Mouse (Mus musculus) midbrain, embryonic 10.5 days (tissue): ENCODE measurements around the gene Glipr1. TPM values are rescaled to one million over a fixed set of nuclear protein-coding genes. Genes with fewer than 3 reads are reported as not detected.

Experiments used
- DNase-seq: peaks from one replicate; pipeline ENCODE4 v3.0.0-alpha.2; 2017; ENCODE audit warnings: low spot score
- H3K27ac ChIP-seq: fragments of 300-500 bp; sonication (generic); replicated peaks from 2 replicates; pipeline ENCODE4 v1.5.1; 2016; ENCODE audit warnings: mild to moderate bottlenecking
- H3K27me3 ChIP-seq: fragments of 300-500 bp; sonication (generic); 2 replicates; pipeline ENCODE4 v1.6.1; 2016; ENCODE audit warnings: low read depth, mild to moderate bottlenecking; ENCODE audit not compliant: poor library complexity, severe bottlenecking
- H3K36me3 ChIP-seq: fragments of 300-500 bp; sonication (generic); 2 replicates; pipeline ENCODE4 v1.6.1; 2016; ENCODE audit warnings: mild to moderate bottlenecking, moderate library complexity
- H3K4me1 ChIP-seq: fragments of 300-500 bp; sonication (generic); 2 replicates; pipeline ENCODE4 v1.6.1; 2016
- H3K4me3 ChIP-seq: fragments of 300-500 bp; sonication (generic); 2 replicates; pipeline ENCODE4 v1.5.1; 2016; ENCODE audit warnings: mild to moderate bottlenecking, moderate library complexity
- H3K9me3 ChIP-seq: fragments of 300-500 bp; sonication (generic); replicated peaks from 2 replicates; pipeline ENCODE4 v1.6.1; 2016; ENCODE audit warnings: mild to moderate bottlenecking
- WGBS: fragments of 180-500 bp; shearing (Covaris S2); methylation state at CpG from one replicate; pipeline ENCODE4 v1.1.7; 2016; 5-methylcytosine and 5-hydroxymethylcytosine counted together
- polyA plus RNA-seq: library from polyadenylated mRNA; unstranded; fragments of >200 nt; fragmentation: Nextera tagmentation; extraction: Ambion mirVana; gene quantifications from 2 replicates; pipeline ENCODE4 v1.2.1, GENCODE M21; 2016

Gene Glipr1
- polyA plus RNA-seq, 1 experiment from 2014 or later, result 0.77 TPM

DNA sequence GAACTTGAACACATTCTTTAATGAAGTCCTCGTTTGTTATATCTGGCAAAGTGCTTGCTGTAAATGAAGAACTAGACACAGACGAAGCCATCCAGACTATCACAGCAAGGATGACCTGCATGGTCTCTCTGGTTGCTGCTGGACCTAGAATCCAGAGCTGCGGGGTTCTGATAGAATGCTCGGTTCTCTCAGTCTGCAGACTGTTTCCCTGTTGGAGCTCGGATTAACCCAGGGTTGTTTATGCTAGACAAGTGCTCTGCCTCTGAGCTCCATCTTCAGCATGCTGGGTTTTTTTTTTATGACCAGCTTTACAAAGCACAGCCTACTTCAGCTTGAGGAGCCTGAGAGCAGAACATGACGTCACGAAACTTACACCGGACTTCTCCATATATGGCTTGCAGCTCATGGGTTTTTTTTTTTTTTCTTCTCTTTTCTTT lies 5.5 kb downstream of the Glipr1 start:
- Histone ChIP-seq H3K27ac (no peak overlapping the region), H3K27me3 (no peaks in the 10 kb centered on the region), H3K36me3 (no peaks in the 10 kb centered on the region), H3K9me3 (no peaks in the 10 kb centered on the region), H3K4me3 (no peak overlapping the region), H3K4me1 (no peaks in the 10 kb centered on the region)
- WGBS, result 83% methylated on average over 8 of the region's 8 CpGs
- DNase-seq, result no peak

DNA sequence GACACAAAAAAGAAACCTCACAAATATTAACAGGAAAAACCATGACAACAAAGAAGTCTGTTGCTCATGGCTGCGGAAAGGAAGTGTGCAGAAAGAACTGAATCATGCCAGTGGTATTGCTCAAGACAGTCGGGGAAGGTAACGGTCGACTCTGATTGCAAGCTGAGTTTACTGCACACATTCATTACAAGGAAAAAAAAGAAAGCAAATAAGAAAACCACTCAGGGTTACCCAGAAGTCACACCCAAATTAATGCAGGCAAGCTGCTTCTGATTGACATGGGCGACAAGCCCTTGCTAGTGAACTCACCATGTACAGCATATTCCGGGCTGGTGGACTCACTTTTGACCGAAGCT lies 5.9 kb downstream of the Glipr1 start:
- H3K27ac ChIP-seq, result no peak overlapping the region
- no peaks in the 10 kb centered on the region for H3K9me3 ChIP-seq
- no peaks in the 10 kb centered on the region for H3K27me3 ChIP-seq
- WGBS, result 94% methylated on average over 7 of the region's 7 CpGs
- no peak overlapping the region for H3K4me3 ChIP-seq
- H3K4me1 ChIP-seq, result no peaks in the 10 kb centered on the region
- no peak for DNase-seq
- H3K36me3 ChIP-seq, result no peaks in the 10 kb centered on the region

DNA sequence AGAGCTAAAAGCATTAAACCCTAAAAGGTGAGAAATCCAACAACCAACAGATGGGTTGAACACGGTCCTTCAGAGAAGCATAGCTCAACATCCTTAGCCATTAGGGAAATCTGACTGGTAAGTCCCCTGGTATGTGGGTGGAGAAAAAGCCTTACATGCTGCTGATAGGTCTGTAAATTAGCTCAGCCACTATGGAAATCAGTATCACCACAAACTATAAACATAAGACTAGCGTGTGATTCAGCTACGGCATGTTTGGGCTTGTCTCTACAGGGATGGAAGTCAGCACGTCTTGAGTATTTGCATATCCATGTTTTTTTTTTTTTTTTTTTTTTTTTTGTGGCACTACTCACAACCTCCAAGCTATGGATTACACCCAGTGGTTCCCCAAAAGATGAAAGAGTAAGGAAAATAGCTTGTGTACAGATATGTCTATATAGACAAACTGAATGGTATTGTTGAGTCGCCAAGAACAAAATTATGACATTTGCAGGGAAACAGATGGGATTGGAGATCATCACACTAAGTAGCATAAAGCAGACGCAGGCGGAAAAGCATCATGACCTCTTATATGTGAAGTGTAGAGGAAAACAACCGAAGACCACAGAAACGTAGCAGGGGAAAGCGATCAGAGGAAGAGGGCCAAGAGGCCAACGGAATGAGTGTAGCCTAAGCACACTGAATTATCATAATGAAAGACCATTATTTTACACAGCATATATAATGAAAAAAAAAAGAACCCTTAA lies 6.5 kb downstream of the Glipr1 start:
- Histone ChIP-seq H3K4me3 (no peak overlapping the region), H3K27me3 (no peaks in the 10 kb centered on the region), H3K4me1 (no peaks in the 10 kb centered on the region), H3K36me3 (no peaks in the 10 kb centered on the region), H3K9me3 (no peaks in the 10 kb centered on the region), H3K27ac (no peak overlapping the region)
- WGBS, result 93% methylated on average over 11 of the region's 11 CpGs
- no peak for DNase-seq

DNA sequence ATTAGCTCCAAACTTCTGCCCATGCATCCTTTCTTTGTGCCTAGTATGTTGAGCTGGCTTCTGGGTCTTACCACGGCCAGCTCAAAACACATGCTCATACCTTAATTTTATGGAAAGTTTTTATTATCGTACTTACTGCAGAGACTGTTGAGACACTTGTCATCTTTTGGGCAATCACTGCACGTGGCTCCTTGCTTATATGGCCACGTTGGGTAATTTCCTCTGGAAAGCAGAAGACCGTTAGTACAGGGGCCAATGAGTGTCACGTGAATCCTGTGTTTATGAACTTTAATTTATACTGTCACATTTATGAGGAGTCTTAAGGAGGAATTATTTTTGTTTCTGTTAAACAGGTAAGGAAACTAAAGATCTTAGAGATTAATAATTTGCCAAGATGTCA lies 16.0 kb downstream of the Glipr1 start:
- WGBS, result 96% methylated on average over 6 of the region's 6 CpGs
- DNase-seq, result no peak
- Histone ChIP-seq H3K9me3 (no peaks in the 10 kb centered on the region), H3K36me3 (peaks cover 68% of the 10 kb centered on the region), H3K4me3 (no peak overlapping the region), H3K27me3 (no peaks in the 10 kb centered on the region), H3K4me1 (no peaks in the 10 kb centered on the region), H3K27ac (no peak overlapping the region)

DNA sequence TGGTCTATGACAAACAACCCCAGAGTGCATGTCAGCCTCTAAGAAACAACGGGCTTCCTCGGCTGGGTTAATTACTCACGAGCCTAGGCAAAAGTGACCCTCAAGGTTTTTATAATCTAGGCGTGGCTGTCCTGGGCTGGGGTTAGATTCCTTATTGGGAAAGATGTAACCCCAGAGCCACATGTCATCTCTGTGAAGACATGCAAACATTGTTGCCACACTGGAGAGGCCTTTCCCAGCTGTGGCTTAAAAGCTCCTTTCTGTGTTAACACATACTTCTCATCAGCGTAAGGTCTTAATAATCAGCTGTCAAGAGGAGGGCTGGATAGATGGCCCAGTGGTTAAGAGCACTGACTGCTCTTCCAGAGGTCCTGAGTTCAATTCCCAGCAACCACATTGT lies 19.4 kb downstream of the Glipr1 start:
- H3K4me1 ChIP-seq, result no peaks in the 10 kb centered on the region
- peaks cover 95% of the 10 kb centered on the region for H3K36me3 ChIP-seq
- H3K27me3 ChIP-seq, result no peaks in the 10 kb centered on the region
- 91% methylated on average over 5 of the region's 5 CpGs for WGBS
- no peaks in the 10 kb centered on the region for H3K9me3 ChIP-seq
- no peak overlapping the region for H3K27ac ChIP-seq
- no peak overlapping the region for H3K4me3 ChIP-seq
- no peak for DNase-seq

DNA sequence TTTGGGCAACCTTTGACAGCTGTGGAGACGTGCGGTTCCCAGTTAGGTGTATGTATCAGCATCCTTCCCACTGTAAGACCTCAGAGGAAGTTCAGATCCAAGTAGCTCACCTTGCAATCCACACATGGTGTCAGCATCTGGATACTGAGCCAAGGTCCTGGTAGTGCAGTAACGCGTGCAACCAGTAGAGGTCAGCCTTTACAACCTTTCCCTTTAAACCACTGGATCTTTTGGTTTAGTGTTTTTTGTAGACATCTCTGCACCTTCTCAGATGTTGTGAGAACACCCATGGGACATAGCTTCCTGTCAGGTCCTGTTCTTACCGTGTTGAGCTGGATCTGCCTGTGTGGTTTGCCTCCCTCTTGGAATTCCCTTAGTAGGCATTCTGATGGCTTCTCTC lies 24.8 kb downstream of the Glipr1 start:
- peaks cover 9% of the 10 kb centered on the region for H3K4me1 ChIP-seq
- H3K27ac ChIP-seq, result no peak overlapping the region
- H3K9me3 ChIP-seq, result no peaks in the 10 kb centered on the region
- DNase-seq, result peak; percentile 60
- no peaks in the 10 kb centered on the region for H3K27me3 ChIP-seq
- 45% methylated on average over 5 of the region's 5 CpGs for WGBS
- H3K4me3 ChIP-seq, result no peak overlapping the region
- peaks cover 71% of the 10 kb centered on the region for H3K36me3 ChIP-seq

DNA sequence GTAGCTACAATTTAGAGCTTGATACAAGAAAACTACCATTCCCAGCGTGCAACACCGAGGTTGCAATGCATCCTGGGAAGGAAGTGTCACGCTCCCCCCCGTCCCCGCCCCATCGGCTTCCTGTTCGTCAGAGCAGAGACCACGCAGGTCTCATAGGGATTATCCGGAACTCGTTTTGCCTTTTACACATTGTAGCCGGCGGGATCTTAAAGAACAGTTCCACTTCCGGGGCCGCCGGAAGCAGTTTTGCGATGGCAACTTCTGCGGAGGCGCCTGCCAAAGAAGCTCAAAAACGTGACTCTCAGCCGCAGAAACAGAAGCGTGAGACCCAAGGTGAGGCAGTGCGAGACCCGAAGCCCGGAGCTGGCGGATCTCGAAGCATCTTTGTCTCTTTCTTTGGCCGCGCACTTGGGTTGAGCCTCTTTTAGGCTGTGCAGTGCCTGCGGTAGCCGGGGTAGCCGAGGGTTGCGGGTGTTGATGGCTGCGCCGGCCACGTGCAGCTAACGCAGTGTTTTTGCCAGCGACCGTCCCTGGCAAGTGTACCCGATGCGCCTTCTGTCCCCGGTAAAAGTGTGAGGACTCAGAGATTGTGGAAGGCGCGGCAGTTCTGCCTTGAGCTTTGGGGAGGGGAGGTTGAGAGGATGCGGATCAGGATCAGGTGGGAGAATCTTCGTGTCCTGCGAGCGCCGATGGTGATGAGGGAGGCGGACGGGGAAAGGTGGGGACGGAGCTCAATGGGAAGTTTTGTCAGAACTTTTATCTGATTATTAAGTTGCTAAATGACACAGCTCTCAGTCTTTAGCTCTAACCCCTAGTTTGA lies 29.7 kb downstream of the Glipr1 start, which contains the start of gene Krr1:
TSS of gene Krr1 (plus strand) at position 123 of the 820 bp plus-strand sequence.
- under 1% methylated on average over 51 of the region's 51 CpGs for WGBS
- Histone ChIP-seq H3K27ac (peak within 1 kb of the TSS; percentile 86), H3K9me3 (no peaks in the 10 kb centered on the region), H3K4me1 (peaks cover 9% of the 10 kb centered on the region), H3K4me3 (peak within 1 kb of the TSS; percentile 94), H3K27me3 (peaks cover 7% of the 10 kb centered on the region; the same call in 1 of the 2 replicates), H3K36me3 (peaks cover 23% of the 10 kb centered on the region)
- DNase-seq, result peak; percentile 95

DNA sequence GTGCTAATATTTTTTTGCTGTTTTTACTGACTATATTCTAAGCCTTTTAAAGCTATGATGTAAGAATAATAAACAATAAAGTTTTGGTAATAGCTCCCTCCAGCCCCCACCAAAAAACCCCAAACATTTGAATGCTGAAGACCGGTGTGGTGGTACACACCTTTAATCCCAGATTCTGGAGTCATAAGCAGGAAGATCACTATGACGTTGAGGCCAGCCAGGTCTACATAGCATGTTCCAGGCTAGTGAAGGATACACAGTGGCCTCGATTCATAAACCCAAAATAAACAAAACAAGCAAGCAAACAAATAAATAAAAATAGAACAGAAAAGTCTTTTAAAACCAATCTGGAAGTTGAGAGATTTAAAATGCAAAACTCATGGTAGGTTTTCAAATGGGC lies 30.5 kb downstream of the Glipr1 start:
- Histone ChIP-seq H3K36me3 (peaks cover 15% of the 10 kb centered on the region), H3K27ac (no peak overlapping the region), H3K4me1 (peaks cover 9% of the 10 kb centered on the region), H3K9me3 (no peaks in the 10 kb centered on the region), H3K4me3 (peak overlapping the region; percentile 94; the same call in 1 of the 2 replicates), H3K27me3 (peaks cover 7% of the 10 kb centered on the region; the same call in 1 of the 2 replicates)
- WGBS, result 81% methylated on average over 3 of the region's 3 CpGs
- no peak for DNase-seq

DNA sequence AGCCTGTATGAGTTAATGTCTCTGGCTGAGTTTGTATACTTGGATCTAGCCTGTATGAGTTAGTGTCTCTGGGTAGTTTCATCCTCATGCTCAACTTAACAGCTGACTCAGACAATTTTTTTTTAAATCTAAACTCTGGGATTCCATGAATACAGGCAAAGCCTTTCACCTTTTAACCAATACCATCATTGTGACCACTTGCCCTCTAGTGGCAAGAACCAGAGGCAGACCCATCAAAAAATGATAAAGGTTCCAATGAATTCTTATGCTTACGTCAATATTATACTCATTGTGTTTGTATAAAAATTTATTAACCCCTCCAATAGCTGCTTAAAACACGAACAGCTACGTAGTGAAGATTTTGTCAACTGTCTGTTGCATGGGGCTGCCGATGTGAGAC lies 36.0 kb downstream of the Glipr1 start:
- 62% methylated on average over 4 of the region's 4 CpGs for WGBS

DNA sequence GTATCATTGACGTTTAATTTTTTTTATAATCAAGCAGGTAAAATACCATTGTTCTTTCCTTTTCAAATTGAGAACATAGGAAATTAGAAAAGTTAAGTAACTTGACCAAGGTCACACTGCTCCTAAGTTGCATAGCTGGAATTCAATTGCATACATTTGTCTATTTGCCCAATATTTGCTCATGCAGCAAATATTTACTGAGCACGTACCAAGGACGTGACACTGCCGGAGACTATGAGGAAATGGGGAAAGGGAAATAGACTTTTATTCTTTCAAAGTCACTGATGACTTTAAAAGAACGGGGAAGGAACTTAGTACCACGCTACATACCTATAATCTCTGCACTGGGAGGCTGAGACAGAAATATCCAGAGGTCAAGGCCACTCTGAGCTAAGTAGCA lies 42.0 kb downstream of the Glipr1 start:
- peaks cover 3% of the 10 kb centered on the region for H3K4me1 ChIP-seq

More for the DNA sequence above, 36.0 kb downstream of the Glipr1 start:
- Histone ChIP-seq H3K4me3 (no peak overlapping the region), H3K36me3 (no peaks in the 10 kb centered on the region), H3K27ac (no peak overlapping the region), H3K27me3 (peaks cover 13% of the 10 kb centered on the region; the same call in 1 of the 2 replicates), H3K9me3 (no peaks in the 10 kb centered on the region), H3K4me1 (no peaks in the 10 kb centered on the region)
- no peak for DNase-seq

DNA sequence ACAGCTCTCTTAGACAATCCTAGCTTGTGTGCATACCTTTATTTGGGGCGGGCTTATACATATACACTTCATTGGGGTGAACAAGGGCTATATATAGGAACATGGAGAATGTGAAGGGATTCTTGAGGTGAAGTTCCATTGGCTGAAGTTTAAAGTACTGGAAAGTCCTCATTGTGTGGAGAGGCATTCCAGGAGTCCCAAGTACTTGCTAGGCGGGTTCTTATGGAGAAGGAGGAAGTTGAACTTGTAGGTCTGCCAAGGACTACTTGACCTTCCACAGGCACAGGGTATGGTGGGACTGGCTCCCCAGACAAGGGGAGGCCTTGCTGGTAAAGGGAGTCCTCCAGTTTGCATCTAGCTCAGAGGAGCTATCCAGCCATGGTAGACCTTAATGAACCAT lies 43.1 kb downstream of the Glipr1 start:
- Histone ChIP-seq H3K27me3 (peaks cover 13% of the 10 kb centered on the region; the same call in 1 of the 2 replicates), H3K4me3 (no peak overlapping the region), H3K27ac (no peak overlapping the region), H3K4me1 (peaks cover 7% of the 10 kb centered on the region), H3K9me3 (no peaks in the 10 kb centered on the region), H3K36me3 (no peaks in the 10 kb centered on the region)
- 86% methylated on average over 2 of the region's 2 CpGs for WGBS
- DNase-seq, result no peak

More for the DNA sequence above, 42.0 kb downstream of the Glipr1 start:
- no peaks in the 10 kb centered on the region for H3K9me3 ChIP-seq
- no peaks in the 10 kb centered on the region for H3K36me3 ChIP-seq
- no peak for DNase-seq
- H3K27me3 ChIP-seq, result peaks cover 13% of the 10 kb centered on the region; the same call in 1 of the 2 replicates
- no peak overlapping the region for H3K4me3 ChIP-seq
- no peak overlapping the region for H3K27ac ChIP-seq
- WGBS, result 90% methylated on average over 6 of the region's 6 CpGs

DNA sequence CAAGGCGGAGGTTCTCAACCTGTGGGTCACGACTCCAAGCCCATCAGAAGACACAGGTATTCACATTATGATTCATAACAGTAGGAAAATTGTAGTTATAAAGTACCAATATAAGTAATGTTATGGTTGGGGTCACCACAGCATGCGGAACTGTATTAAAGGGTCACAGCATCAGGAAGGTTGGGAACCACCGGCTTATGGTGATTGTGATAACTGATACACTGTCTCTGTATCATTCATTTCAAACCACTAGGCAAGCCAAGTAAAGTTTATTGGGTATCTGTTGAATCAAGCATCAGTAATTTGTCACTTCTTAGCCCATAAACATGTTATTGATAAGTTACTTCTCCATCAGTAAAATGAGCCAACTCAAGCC lies 44.4 kb downstream of the Glipr1 start:
- Histone ChIP-seq H3K36me3 (no peaks in the 10 kb centered on the region), H3K4me3 (no peak overlapping the region), H3K27ac (no peak overlapping the region), H3K27me3 (peaks cover 8% of the 10 kb centered on the region; the same call in 1 of the 2 replicates), H3K4me1 (peaks cover 7% of the 10 kb centered on the region), H3K9me3 (no peaks in the 10 kb centered on the region)
- DNase-seq, result no peak
- WGBS, result 42% methylated on average over 4 of the region's 4 CpGs
